Mouse (Mus musculus) liver, embryonic 15.5 days (tissue): ENCODE results near the gene Cenpp. TPM values are rescaled to one million over a fixed set of nuclear protein-coding genes. Genes with fewer than 3 reads are reported as not detected.

ENCODE experiments used
- ATAC-seq: fragments of 200-750 bp; cut with Nextera tagmentation; 2 replicates; pipeline ENCODE4 v1.8.0; 2017; ENCODE audit warnings: moderate number of reproducible peaks, mild to moderate bottlenecking, moderate library complexity; ENCODE audit not compliant: insufficient read depth
- H3K27ac ChIP-seq: fragments of 300-500 bp; sonication (generic); replicated peaks from 2 replicates; pipeline ENCODE4 v1.5.1; 2015; ENCODE audit warnings: mild to moderate bottlenecking, inconsistent platforms
- H3K27me3 ChIP-seq: fragments of 300-500 bp; sonication (generic); 2 replicates; pipeline ENCODE4 v1.6.1; 2015; ENCODE audit warnings: mild to moderate bottlenecking, inconsistent platforms
- H3K36me3 ChIP-seq: fragments of 300-500 bp; sonication (generic); replicated peaks from 2 replicates; pipeline ENCODE4 v1.6.1; 2015; ENCODE audit warnings: moderate library complexity, mild to moderate bottlenecking, inconsistent platforms
- H3K4me1 ChIP-seq: fragments of 300-500 bp; sonication (generic); replicated peaks from 2 replicates; pipeline ENCODE4 v1.6.1; 2015; ENCODE audit warnings: inconsistent platforms
- H3K4me2 ChIP-seq: fragments of 300-500 bp; sonication (generic); 2 replicates; pipeline ENCODE4 v1.6.1; 2015; ENCODE audit warnings: moderate library complexity, mild to moderate bottlenecking, inconsistent platforms
- H3K4me3 ChIP-seq: fragments of 300-500 bp; sonication (generic); replicated peaks from 2 replicates; pipeline ENCODE4 v1.5.1; 2015; ENCODE audit warnings: mild to moderate bottlenecking, inconsistent platforms
- H3K9ac ChIP-seq: fragments of 300-500 bp; sonication (generic); 2 replicates; pipeline ENCODE4 v1.6.1; 2015; ENCODE audit warnings: moderate library complexity, mild to moderate bottlenecking, inconsistent platforms
- H3K9me3 ChIP-seq: fragments of 300-500 bp; sonication (generic); replicated peaks from 2 replicates; pipeline ENCODE4 v1.6.1; 2016; ENCODE audit warnings: inconsistent platforms
- WGBS: fragments of 180-500 bp; shearing (Covaris S2); methylation state at CpG from one replicate; pipeline ENCODE4 v1.1.7; 2015; ENCODE audit warnings: mixed read lengths; ENCODE audit not compliant: insufficient replicate concordance; 5-methylcytosine and 5-hydroxymethylcytosine counted together
- polyA plus RNA-seq: library from polyadenylated mRNA; unstranded; fragments of >200 nt; fragmentation: Nextera tagmentation; extraction: Ambion mirVana; gene quantifications from 2 replicates; pipeline ENCODE4 v1.2.1, GENCODE M21; 2015

Gene Cenpp
- polyA plus RNA-seq, 1 experiment from 2014 or later = 22.7 TPM

- H3K27ac ChIP-seq = no peak overlapping the region
- H3K9me3 ChIP-seq = no peaks in the 10 kb centered on the region
- ATAC-seq = no peak
These were observed 7.7 kb downstream of the Cenpp start for GRCm38 (mm10) chr13:49644731-49645529.

GRCm38 (mm10) chr13:49643669-49644362, 8.8 kb downstream of the Cenpp start:
- H3K9ac ChIP-seq = no peak overlapping the region
- no peaks in the 10 kb centered on the region for H3K9me3 ChIP-seq
- no peak overlapping the region for H3K4me3 ChIP-seq
- no peaks in the 10 kb centered on the region for H3K27me3 ChIP-seq
- H3K4me2 ChIP-seq = no peak overlapping the region
- H3K4me1 ChIP-seq = peaks cover 12% of the 10 kb centered on the region
- no peak overlapping the region for H3K27ac ChIP-seq
- ATAC-seq = no peak
- peaks cover 33% of the 10 kb centered on the region for H3K36me3 ChIP-seq

More at GRCm38 (mm10) chr13:49644731-49645529, 7.7 kb downstream of the Cenpp start:
- no peak overlapping the region for H3K4me2 ChIP-seq
- H3K36me3 ChIP-seq = peaks cover 31% of the 10 kb centered on the region
- no peaks in the 10 kb centered on the region for H3K27me3 ChIP-seq
- peaks cover 6% of the 10 kb centered on the region for H3K4me1 ChIP-seq
- no peak overlapping the region for H3K4me3 ChIP-seq
- WGBS = 58% methylated on average over 2 of the region's 2 CpGs
- no peak overlapping the region for H3K9ac ChIP-seq

- peaks cover 34% of the 10 kb centered on the region for H3K36me3 ChIP-seq
- H3K9me3 ChIP-seq = no peaks in the 10 kb centered on the region
- H3K9ac ChIP-seq = no peak overlapping the region
- H3K4me1 ChIP-seq = peaks cover 12% of the 10 kb centered on the region
- no peak overlapping the region for H3K27ac ChIP-seq
- no peaks in the 10 kb centered on the region for H3K27me3 ChIP-seq
- H3K4me3 ChIP-seq = no peak overlapping the region
- H3K4me2 ChIP-seq = no peak overlapping the region
- whole genome bisulfite sequencing = 85% methylated on average over 6 of the region's 6 CpGs
- no peak for ATAC-seq
These were observed 9.9 kb downstream of the Cenpp start for GRCm38 (mm10) chr13:49642650-49643049.

GRCm38 (mm10) chr13:49639965-49640364, 12.6 kb downstream of the Cenpp start:
- H3K27ac ChIP-seq = peak overlapping the region; percentile 55
- H3K4me2 ChIP-seq = no peak overlapping the region; the same call in 1 of the 2 replicates
- H3K36me3 ChIP-seq = peaks cover 34% of the 10 kb centered on the region
- no peak overlapping the region for H3K9ac ChIP-seq
- no peak overlapping the region for H3K4me3 ChIP-seq
- H3K27me3 ChIP-seq = no peaks in the 10 kb centered on the region
- H3K9me3 ChIP-seq = no peaks in the 10 kb centered on the region
- peak; percentile 91 for ATAC-seq
- 20% methylated on average over 2 of the region's 2 CpGs for WGBS
- peaks cover 12% of the 10 kb centered on the region for H3K4me1 ChIP-seq

DNA sequence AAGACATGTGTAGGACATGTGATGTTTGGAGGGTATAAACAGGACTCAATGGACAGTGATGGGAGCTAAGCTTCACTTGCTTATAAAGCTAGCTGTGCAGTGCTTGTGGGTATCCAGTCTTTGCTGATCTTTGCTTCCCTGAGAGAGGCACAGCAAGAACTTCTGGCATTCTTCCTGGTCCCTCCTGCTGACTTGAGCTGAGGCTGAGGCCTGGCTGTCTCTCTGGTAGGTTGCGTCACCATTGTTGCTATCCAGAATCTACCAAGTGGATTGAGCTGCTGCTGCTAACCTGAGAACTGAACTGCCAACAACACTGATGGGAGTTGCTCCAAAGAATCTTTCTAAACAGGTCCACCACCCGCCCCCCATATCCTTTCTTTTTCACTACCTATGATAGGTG, 23.5 kb downstream of the Cenpp start:
- H3K27me3 ChIP-seq = no peaks in the 10 kb centered on the region
- no peak overlapping the region for H3K4me3 ChIP-seq
- no peak overlapping the region for H3K4me2 ChIP-seq
- H3K4me1 ChIP-seq = no peaks in the 10 kb centered on the region
- no peak overlapping the region for H3K9ac ChIP-seq
- H3K36me3 ChIP-seq = no peaks in the 10 kb centered on the region; the same call in 1 of the 2 replicates
- WGBS = 74% methylated on average over 2 of the region's 2 CpGs
- ATAC-seq = no peak
- H3K9me3 ChIP-seq = no peaks in the 10 kb centered on the region
- no peak overlapping the region for H3K27ac ChIP-seq

DNA sequence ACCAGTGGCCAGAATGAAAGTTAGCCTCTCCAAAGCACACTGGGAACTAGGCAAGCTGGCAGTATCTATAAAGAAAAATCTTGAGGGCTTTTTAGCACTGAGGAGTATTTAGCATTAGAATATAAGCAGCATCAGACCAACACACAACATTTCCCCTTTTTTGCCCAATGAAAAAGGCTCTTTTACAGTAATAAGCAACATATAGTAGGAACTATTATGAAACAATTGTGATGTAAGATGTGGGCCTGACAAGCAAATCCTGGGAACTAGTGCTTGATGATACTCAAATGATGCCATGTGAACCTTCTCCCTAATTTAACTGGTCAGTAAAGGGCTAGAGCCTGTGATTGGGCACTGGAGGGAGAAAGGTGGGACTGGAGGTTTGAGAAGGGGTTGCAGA, 24.4 kb downstream of the Cenpp start:
- H3K9ac ChIP-seq = no peak overlapping the region
- H3K4me1 ChIP-seq = no peaks in the 10 kb centered on the region
- ATAC-seq = no peak
- no peaks in the 10 kb centered on the region for H3K27me3 ChIP-seq
- H3K4me2 ChIP-seq = no peak overlapping the region
- H3K27ac ChIP-seq = no peak overlapping the region
- no peaks in the 10 kb centered on the region for H3K9me3 ChIP-seq
- no peaks in the 10 kb centered on the region; the same call in 1 of the 2 replicates for H3K36me3 ChIP-seq
- H3K4me3 ChIP-seq = no peak overlapping the region

DNA sequence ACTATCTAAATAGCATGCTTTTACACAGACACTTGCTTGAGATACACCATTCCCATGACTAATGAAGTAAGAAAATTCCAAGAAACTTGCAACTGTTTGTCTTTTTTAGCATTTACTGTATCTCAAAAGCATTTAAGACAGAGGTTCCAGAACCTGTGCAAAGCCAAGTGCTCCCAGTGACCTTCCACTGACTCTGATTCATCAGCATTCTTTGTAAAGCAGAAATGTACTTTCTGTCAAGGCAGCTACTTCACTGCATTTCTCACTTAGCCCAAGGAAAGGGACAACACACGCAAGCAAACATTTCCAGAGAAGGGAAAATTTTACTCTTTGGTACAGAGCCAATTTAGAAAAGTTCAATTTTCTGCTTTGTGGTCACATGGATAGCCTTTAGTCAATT, 29.4 kb downstream of the Cenpp start:
- Histone ChIP-seq H3K4me3 (no peak overlapping the region), H3K9ac (no peak overlapping the region), H3K4me1 (peaks cover 4% of the 10 kb centered on the region), H3K27me3 (no peaks in the 10 kb centered on the region), H3K4me2 (no peak overlapping the region), H3K9me3 (no peaks in the 10 kb centered on the region), H3K36me3 (no peaks in the 10 kb centered on the region), H3K27ac (no peak overlapping the region)
- no peak for ATAC-seq
- 81% methylated on average over 1 of the region's 1 CpGs for WGBS

DNA sequence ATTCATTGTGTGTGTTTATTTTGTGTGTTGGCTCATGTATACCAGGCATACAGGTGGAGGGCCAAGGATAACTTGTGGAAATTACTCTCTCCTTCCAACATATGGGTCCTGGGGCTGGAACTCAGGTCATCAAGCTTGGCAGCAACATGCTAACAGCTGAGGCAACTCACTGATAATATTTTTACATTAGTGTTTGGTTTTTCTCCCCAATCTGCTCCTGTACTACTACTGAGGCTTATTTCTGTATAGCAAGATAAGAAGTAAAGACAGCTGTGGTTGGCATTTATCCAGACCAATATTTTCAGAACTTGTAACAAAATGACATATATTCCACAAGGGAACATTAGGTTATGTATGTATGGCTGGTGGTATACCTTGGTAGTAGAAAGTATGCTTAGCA, 34.2 kb downstream of the Cenpp start:
- no peak overlapping the region for H3K4me3 ChIP-seq
- no peak overlapping the region for H3K27ac ChIP-seq
- ATAC-seq = peak; percentile 37; the same call in 1 of the 2 replicates
- no peaks in the 10 kb centered on the region for H3K27me3 ChIP-seq
- H3K9ac ChIP-seq = no peak overlapping the region
- H3K36me3 ChIP-seq = no peaks in the 10 kb centered on the region
- no peaks in the 10 kb centered on the region for H3K9me3 ChIP-seq
- H3K4me1 ChIP-seq = peaks cover 22% of the 10 kb centered on the region
- no peak overlapping the region for H3K4me2 ChIP-seq

DNA sequence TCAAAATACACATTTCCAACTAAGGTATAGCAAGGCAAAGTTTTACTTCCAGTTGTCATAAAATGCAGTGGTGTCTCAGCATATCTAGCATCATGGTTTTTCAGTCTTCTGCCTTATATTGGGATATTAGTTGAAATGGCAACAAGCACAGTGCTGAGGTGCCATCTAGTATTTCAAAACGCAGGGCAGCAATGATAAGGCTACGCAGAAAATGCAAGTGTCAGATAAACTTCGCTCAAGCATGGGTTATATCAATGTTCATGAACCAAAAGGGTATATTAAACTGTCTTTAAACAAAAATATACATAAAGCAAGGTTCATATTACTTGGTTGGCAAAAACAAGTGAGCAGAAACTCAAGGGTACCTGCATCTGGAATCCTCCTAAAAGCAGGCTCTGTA, 35.6 kb downstream of the Cenpp start:
- H3K9ac ChIP-seq = 0 out of 2 replicates have a peak overlapping the region, but pooled peaks have one; percentile 0
- H3K4me2 ChIP-seq = peak overlapping the region; percentile 41
- H3K27ac ChIP-seq = peak overlapping the region; percentile 35; the same call in 1 of the 2 replicates

DNA sequence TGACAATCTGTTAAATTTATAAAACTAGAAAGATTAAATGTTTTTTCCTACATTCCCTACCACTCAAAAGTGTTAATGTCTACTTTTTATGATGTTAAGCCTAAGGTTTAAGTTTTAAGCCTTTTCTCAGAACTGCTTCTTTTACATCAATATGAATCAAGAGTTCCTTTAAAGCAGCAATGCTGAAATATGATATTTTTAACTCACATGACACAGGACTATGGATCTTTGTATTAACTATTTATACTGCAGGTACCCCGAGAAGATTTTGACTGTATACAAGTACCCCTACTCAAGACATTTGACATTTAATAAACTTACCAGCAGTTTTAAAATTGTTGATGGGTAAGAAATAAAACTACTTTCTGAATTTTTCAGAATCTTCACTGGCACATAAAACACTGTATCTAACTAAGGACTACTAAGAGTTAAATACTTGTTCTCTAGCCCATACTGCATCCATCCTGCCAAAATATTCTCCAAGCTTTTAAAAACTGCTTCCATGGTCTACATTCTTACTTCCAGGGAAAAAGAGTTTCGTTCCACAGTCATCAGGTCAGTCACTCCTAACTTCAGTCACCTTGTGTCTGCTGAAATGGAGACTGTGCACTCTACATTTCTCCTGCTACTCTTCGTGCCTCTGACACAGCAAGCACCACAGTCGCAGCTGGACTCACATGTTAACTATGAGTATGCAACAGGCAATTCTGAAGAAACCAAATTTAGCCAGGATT, 43.8 kb downstream of the Cenpp start:
- ATAC-seq = no peak
- H3K27ac ChIP-seq = no peak overlapping the region

More for the DNA sequence above, 35.6 kb downstream of the Cenpp start:
- H3K36me3 ChIP-seq = no peaks in the 10 kb centered on the region
- H3K4me3 ChIP-seq = no peak overlapping the region
- peaks cover 22% of the 10 kb centered on the region for H3K4me1 ChIP-seq
- H3K27me3 ChIP-seq = no peaks in the 10 kb centered on the region
- ATAC-seq = peak; percentile 73
- 27% methylated on average over 3 of the region's 3 CpGs for WGBS
- no peaks in the 10 kb centered on the region for H3K9me3 ChIP-seq

GRCm38 (mm10) chr13:49607714-49608113, 44.9 kb downstream of the Cenpp start, which contains the start of gene Ogn:
TSS of gene Ogn (plus strand) at chr13:49608046.
- H3K9me3 ChIP-seq = no peaks in the 10 kb centered on the region
- H3K9ac ChIP-seq = no peak within 1 kb of the TSS
- no peak within 1 kb of the TSS for H3K4me3 ChIP-seq
- no peaks in the 10 kb centered on the region for H3K4me1 ChIP-seq
- WGBS = 78% methylated on average over 4 of the region's 4 CpGs
- no peaks in the 10 kb centered on the region for H3K27me3 ChIP-seq
- no peak for ATAC-seq
- no peak within 1 kb of the TSS for H3K27ac ChIP-seq
- no peak within 1 kb of the TSS for H3K4me2 ChIP-seq
- H3K36me3 ChIP-seq = no peaks in the 10 kb centered on the region

More for the DNA sequence above, 43.8 kb downstream of the Cenpp start:
- no peaks in the 10 kb centered on the region for H3K27me3 ChIP-seq
- no peak overlapping the region for H3K4me2 ChIP-seq
- no peak overlapping the region for H3K4me3 ChIP-seq
- WGBS = 76% methylated on average over 4 of the region's 4 CpGs
- no peak overlapping the region for H3K9ac ChIP-seq
- no peaks in the 10 kb centered on the region for H3K4me1 ChIP-seq
- no peaks in the 10 kb centered on the region for H3K36me3 ChIP-seq
- H3K9me3 ChIP-seq = no peaks in the 10 kb centered on the region
